Mouse (Mus musculus) limb, embryonic 12.5 days (tissue): ENCODE measurements around the gene Gpr156. TPM values are rescaled to one million over a fixed set of nuclear protein-coding genes. Genes with fewer than 3 reads are reported as not detected.
"Not testable (repeated sequence)": the region's sequence is repeated elsewhere in the genome, so short reads cannot be mapped to it uniquely, and the experiment has no call there.

Experiments
- ATAC-seq: fragments of 200-750 bp; cut with Nextera tagmentation; 2 replicates; pipeline ENCODE4 v1.8.0; 2017; ENCODE audit warnings: low read depth, moderate TSS enrichment; ENCODE audit not compliant: insufficient number of reproducible peaks, insufficient read depth, low FRiP score, low TSS enrichment
- H3K27ac ChIP-seq: fragments of 300-500 bp; sonication (generic); 2 replicates; pipeline ENCODE4 v1.5.1; 2016; ENCODE audit warnings: mild to moderate bottlenecking, moderate library complexity
- H3K27me3 ChIP-seq: fragments of 300-500 bp; sonication (generic); 2 replicates; pipeline ENCODE4 v1.6.1; 2016; ENCODE audit warnings: mild to moderate bottlenecking, moderate library complexity
- H3K36me3 ChIP-seq: fragments of 300-500 bp; sonication (generic); 2 replicates; pipeline ENCODE4 v1.6.1; 2016; ENCODE audit warnings: mild to moderate bottlenecking, moderate library complexity
- H3K4me1 ChIP-seq: fragments of 300-500 bp; sonication (generic); replicated peaks from 2 replicates; pipeline ENCODE4 v1.6.1; 2016
- H3K4me2 ChIP-seq: fragments of 300-500 bp; sonication (generic); 2 replicates; pipeline ENCODE4 v1.6.1; 2016; ENCODE audit warnings: mild to moderate bottlenecking, moderate library complexity
- H3K4me3 ChIP-seq: fragments of 300-500 bp; sonication (generic); replicated peaks from 2 replicates; pipeline ENCODE4 v1.5.1; 2016; ENCODE audit warnings: mild to moderate bottlenecking
- H3K9ac ChIP-seq: fragments of 300-500 bp; sonication (generic); replicated peaks from 2 replicates; pipeline ENCODE4 v1.6.1; 2016; ENCODE audit warnings: mild to moderate bottlenecking, moderate library complexity
- H3K9me3 ChIP-seq: fragments of 300-500 bp; sonication (generic); 2 replicates; pipeline ENCODE4 v1.6.1; 2016; ENCODE audit warnings: mild to moderate bottlenecking, moderate library complexity
- WGBS: fragments of 180-500 bp; shearing (Covaris S2); methylation state at CpG from one replicate; pipeline ENCODE4 v1.1.7; 2016; 5-methylcytosine and 5-hydroxymethylcytosine counted together
- polyA plus RNA-seq: library from polyadenylated mRNA; unstranded; fragments of >200 nt; fragmentation: Nextera tagmentation; extraction: Ambion mirVana; gene quantifications from 2 replicates; pipeline ENCODE4 v1.2.1, GENCODE M21; 2016

Gene Gpr156
- polyA plus RNA-seq, 1 experiment from 2014 or later = 1.5 TPM

- Histone ChIP-seq H3K27me3 (no peaks in the 10 kb centered on the region), H3K4me3 (no peak overlapping the region), H3K9me3 (no peaks in the 10 kb centered on the region), H3K4me2 (no peak overlapping the region), H3K27ac (peak overlapping the region; percentile 59; the same call in 1 of the 2 replicates), H3K9ac (no peak overlapping the region), H3K4me1 (peaks cover 22% of the 10 kb centered on the region), H3K36me3 (no peaks in the 10 kb centered on the region)
- no peak for ATAC-seq
- WGBS = 42% methylated on average over 14 of the region's 15 CpGs
These were observed 47.3 kb downstream of the Gpr156 start for GRCm38 (mm10) chr16:37963331-37964281.

- peak overlapping the region; percentile 18; the same call in 1 of the 2 replicates for H3K27ac ChIP-seq
- H3K4me2 ChIP-seq = no peak overlapping the region
- no peaks in the 10 kb centered on the region for H3K36me3 ChIP-seq
- H3K4me3 ChIP-seq = no peak overlapping the region
- H3K9me3 ChIP-seq = no peaks in the 10 kb centered on the region
- H3K27me3 ChIP-seq = no peaks in the 10 kb centered on the region
- 53% methylated on average over 4 of the region's 4 CpGs for WGBS
- ATAC-seq = no peak
- H3K9ac ChIP-seq = no peak overlapping the region
- H3K4me1 ChIP-seq = peaks cover 24% of the 10 kb centered on the region
These were observed 48.2 kb downstream of the Gpr156 start for GRCm38 (mm10) chr16:37964380-37965070.

- Histone ChIP-seq H3K4me1 (peaks cover 32% of the 10 kb centered on the region), H3K4me2 (no peak overlapping the region), H3K9me3 (no peaks in the 10 kb centered on the region), H3K4me3 (no peak overlapping the region), H3K36me3 (no peaks in the 10 kb centered on the region), H3K27me3 (no peaks in the 10 kb centered on the region), H3K27ac (no peak overlapping the region), H3K9ac (no peak overlapping the region)
- no peak for ATAC-seq
- 89% methylated on average over 7 of the region's 7 CpGs for WGBS
These were observed 50.6 kb downstream of the Gpr156 start for GRCm38 (mm10) chr16:37966871-37967270.

- Histone ChIP-seq H3K36me3 (no peaks in the 10 kb centered on the region), H3K27me3 (no peaks in the 10 kb centered on the region), H3K4me1 (peaks cover 36% of the 10 kb centered on the region), H3K4me2 (no peak overlapping the region), H3K9ac (no peak overlapping the region), H3K4me3 (no peak overlapping the region), H3K9me3 (no peaks in the 10 kb centered on the region), H3K27ac (no peak overlapping the region)
- no peak for ATAC-seq
- WGBS = 69% methylated on average over 2 of the region's 2 CpGs
These were observed 51.1 kb downstream of the Gpr156 start for GRCm38 (mm10) chr16:37967415-37967814.

DNA sequence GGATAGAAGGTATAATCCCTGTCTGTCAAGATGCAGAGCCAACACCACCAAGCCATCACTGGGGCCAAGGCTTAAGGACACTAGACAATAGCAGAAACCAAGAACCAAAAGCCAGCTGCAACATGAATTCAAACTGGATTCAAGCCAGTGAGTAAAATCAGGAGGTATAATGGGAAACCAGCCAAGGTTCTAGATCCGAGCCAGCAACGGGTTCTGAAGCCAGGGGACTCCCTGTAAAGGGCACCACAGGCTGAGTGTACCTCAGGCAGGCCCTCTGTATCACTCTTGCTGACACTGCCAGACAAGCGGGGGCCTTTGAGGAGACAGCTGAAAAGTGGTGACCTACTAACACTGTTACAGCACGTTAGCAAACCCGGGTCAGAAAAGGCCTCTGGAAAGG, 55.2 kb downstream of the Gpr156 start:
- no peak for ATAC-seq
- Histone ChIP-seq H3K27me3 (no peaks in the 10 kb centered on the region), H3K9ac (no peak overlapping the region), H3K4me3 (no peak overlapping the region), H3K4me1 (peaks cover 26% of the 10 kb centered on the region), H3K4me2 (no peak overlapping the region), H3K27ac (peak overlapping the region; percentile 75), H3K9me3 (no peaks in the 10 kb centered on the region), H3K36me3 (no peaks in the 10 kb centered on the region)
- WGBS = 77% methylated on average over 5 of the region's 5 CpGs

DNA sequence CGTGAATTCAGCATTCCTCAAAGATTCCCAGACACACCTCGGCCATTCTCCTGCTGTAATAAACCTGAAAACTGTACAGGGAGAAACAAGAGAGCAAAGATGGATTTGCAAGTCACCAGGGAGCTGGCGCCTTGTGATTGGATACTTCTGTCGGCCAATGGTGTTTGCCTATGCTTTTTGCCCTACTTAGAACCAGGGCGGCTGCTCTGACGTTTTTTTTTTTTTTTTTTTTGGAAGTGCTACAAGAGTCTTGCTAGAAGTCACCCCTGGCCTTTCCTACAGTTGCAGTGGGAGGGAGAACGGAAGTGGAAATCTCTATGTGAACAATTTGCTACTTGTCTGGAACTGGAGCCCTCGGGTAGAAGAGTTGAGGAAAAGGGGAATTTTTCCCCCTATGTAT, 56.1 kb downstream of the Gpr156 start:
- 46% methylated on average over 8 of the region's 8 CpGs for WGBS
- Histone ChIP-seq H3K4me2 (no peak overlapping the region), H3K36me3 (no peaks in the 10 kb centered on the region), H3K27me3 (no peaks in the 10 kb centered on the region), H3K27ac (peak overlapping the region; percentile 75), H3K9ac (no peak overlapping the region), H3K4me1 (peaks cover 26% of the 10 kb centered on the region), H3K9me3 (no peaks in the 10 kb centered on the region), H3K4me3 (no peak overlapping the region)
- ATAC-seq = peak; percentile 62; the same call in 1 of the 2 replicates

- not testable (repeated sequence) for H3K36me3 ChIP-seq, H3K27me3 ChIP-seq, H3K9ac ChIP-seq, ATAC-seq, H3K4me2 ChIP-seq, H3K27ac ChIP-seq, H3K4me3 ChIP-seq, H3K9me3 ChIP-seq
- 93% methylated on average over 9 of the region's 9 CpGs for WGBS
- H3K4me1 ChIP-seq = peaks cover 26% of the 10 kb centered on the region
These were observed 56.9 kb downstream of the Gpr156 start for GRCm38 (mm10) chr16:37973239-37973638.

DNA sequence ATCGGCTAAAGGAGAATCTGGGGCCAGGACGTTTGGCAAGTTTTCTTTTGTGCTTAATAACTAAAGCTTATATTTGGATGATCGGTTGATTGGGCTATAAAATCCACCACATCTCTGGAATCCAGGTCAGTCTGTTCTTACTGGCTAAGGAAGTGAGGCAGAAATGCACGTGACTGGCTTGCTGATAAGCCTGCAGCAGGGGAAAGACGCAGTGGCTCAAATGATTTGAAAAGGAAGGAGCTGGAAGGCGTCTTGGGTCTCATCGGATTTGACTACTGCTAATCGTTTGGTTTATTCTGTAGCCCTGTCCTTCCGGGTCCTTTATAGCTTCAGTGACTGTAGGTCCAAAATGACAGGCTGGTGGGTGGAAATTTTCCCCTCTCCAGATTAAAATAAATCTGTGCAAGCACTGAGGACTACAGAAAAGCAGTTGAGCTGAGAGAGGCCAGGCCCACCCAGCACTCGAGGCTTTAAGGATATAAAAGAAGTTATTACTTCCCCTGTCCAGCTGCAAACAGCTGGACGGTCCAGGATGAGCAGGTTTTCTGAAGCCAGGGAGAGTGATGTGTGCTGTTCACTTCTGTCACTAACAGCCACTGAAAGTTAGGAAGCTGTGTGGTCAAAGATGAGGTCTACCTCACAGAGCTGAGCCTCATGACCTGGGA, 57.7 kb downstream of the Gpr156 start:
- ATAC-seq = no peak
- H3K9ac ChIP-seq = no peak overlapping the region
- WGBS = 61% methylated on average over 11 of the region's 11 CpGs
- no peaks in the 10 kb centered on the region for H3K36me3 ChIP-seq
- H3K27me3 ChIP-seq = no peaks in the 10 kb centered on the region
- H3K4me2 ChIP-seq = no peak overlapping the region
- peaks cover 26% of the 10 kb centered on the region for H3K4me1 ChIP-seq
- no peak overlapping the region for H3K4me3 ChIP-seq
- no peaks in the 10 kb centered on the region for H3K9me3 ChIP-seq
- H3K27ac ChIP-seq = no peak overlapping the region

DNA sequence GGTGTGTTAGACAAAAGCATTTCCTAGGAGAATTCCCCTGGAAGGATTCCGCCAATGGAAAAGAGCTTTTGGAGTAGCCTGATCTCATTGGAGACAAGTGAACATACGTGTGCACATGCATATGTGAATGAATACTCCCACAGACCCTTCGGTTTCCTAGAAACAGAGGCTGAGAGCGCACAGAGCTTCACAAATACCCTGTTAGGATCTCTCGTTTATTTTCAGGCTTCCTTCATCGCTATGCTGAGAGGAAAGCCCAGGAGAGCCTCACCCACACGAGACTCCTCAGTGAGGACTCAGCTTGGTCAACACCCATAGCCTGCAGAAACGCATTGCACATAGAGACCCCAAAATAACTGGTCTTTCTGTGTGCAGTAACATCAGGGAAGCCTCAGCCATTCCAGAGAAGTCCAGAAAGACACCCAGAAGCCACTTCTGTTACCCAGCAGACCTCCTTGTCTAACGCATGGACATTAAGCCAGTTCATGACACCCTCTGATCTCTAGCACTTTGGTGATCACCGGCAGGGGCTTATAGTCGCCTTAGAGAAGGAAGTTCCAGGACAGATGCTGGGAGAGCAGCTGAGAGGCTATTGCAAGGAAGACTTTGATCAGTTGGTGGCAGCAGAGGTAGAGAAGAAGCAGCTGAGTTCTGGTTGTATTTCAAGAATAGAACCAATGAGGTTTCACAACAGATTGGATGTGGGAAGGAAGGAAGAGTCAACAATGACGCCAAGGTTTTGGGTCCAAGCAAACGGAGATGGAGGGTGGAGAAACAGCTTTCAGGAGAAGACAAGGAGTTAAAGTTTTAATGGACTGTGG, 58.4 kb downstream of the Gpr156 start:
- Histone ChIP-seq H3K4me2 (no peak overlapping the region), H3K27me3 (no peaks in the 10 kb centered on the region), H3K9me3 (no peaks in the 10 kb centered on the region), H3K36me3 (no peaks in the 10 kb centered on the region), H3K27ac (no peak overlapping the region), H3K4me1 (peaks cover 22% of the 10 kb centered on the region), H3K9ac (no peak overlapping the region), H3K4me3 (no peak overlapping the region)
- no peak for ATAC-seq
- 58% methylated on average over 13 of the region's 13 CpGs for WGBS

DNA sequence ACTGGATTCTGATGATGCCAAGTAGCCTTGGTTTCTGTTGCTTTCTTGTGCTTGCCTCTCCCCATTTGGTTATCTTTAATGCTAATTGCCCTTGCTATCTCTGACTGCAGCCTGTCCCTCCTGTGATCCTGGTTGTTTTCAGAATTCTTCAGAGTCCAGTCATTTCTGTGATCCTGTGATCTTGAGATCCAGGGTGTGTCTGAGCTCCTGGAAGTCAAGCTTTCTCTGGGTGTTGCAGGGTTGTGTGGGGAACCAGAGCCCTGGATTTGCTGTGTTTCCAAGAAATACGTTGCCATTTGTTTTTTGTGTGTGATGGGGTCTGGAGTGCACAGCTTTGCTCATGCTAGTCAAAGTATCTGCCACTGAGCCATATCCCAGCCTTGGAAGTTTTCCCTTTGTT, 65.6 kb downstream of the Gpr156 start:
- no peaks in the 10 kb centered on the region for H3K27me3 ChIP-seq
- no peak overlapping the region for H3K27ac ChIP-seq
- ATAC-seq = no peak
- H3K9me3 ChIP-seq = no peaks in the 10 kb centered on the region
- H3K4me3 ChIP-seq = no peak overlapping the region
- no peak overlapping the region for H3K4me2 ChIP-seq
- no peak overlapping the region for H3K9ac ChIP-seq
- WGBS = 71% methylated on average over 1 of the region's 1 CpGs
- H3K36me3 ChIP-seq = no peaks in the 10 kb centered on the region
- H3K4me1 ChIP-seq = no peaks in the 10 kb centered on the region
